Mouse (Mus musculus): ENCODE measurements around the gene Zfp598.

The Zfp598 gene

DNA sequence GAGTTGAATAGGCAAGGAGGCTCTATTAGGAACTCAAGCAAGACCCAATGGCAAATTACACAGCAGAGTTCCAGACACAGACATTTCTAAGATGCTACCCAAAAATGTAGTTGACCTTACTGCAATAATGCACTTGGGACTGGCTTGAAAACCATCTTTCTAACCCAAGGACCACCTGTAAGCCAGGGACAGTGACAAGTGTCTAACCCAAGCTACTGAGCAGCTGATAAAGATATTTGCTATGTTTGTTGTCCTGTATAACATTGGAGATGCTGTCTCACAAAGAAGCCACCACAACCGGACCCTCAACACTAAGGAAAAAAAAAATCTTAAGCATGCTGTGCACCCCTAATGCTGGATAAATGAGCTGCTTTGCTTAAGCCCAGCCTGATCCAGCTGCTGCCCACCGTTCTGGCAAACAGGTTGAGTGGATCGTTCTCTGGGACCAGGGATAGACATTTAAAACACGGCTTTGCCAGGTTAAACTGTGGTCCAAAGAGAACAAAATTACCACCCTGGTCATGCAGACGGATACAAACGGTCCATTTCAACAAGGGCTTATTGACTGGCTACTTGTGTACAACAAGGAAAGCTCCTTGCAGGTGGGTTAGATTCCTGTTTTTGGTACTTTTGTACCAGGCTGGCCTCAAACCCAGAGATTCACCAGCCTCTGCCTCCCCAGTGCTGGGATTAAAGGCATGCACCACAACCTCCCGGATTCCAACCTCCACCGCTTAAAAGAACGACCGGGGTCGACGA lies 53.8 kb downstream of the Zfp598 start:
- DNase-seq = no peak

DNA sequence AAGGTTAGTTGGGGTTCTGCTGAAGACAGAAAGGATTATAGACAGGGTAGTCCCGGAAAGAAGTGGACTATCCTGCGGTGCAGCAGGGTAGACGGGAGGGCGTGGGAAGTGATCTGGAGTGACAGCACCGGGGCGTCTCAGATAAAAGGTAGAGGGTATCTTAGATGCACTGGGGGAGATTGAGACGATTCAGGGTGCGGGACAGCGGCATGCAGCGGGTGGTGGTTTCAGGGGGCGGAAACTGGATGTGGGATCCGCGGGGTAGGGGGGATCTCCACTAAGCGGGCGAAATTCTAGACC lies 54.3 kb downstream of the Zfp598 start:
- no peak for DNase-seq

DNA sequence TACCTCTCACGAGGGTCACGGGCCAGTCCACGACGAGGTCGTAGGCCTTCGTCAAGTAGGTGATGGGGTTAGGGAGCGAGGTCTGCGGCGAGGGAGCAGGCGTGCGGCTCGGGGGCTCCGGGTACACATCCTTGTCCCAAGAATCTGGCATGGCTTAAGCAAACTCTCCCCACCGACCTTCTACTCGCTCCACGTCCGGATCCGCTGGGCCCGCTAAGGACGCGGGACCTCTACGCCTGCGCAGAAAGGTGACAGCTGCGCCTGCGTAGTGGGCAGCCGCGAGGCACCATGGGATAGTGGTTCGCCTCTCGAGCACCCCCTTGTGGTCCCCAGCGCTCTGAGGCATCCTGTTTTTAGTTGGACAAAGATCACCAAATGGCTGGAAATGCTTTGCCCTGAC lies 54.7 kb downstream of the Zfp598 start, which contains the start of gene Ndufb10:
Gene Ndufb10 (minus strand): TSS at position 295 of the 400 bp plus-strand sequence.
- DNase-seq = peak; percentile 97

DNA sequence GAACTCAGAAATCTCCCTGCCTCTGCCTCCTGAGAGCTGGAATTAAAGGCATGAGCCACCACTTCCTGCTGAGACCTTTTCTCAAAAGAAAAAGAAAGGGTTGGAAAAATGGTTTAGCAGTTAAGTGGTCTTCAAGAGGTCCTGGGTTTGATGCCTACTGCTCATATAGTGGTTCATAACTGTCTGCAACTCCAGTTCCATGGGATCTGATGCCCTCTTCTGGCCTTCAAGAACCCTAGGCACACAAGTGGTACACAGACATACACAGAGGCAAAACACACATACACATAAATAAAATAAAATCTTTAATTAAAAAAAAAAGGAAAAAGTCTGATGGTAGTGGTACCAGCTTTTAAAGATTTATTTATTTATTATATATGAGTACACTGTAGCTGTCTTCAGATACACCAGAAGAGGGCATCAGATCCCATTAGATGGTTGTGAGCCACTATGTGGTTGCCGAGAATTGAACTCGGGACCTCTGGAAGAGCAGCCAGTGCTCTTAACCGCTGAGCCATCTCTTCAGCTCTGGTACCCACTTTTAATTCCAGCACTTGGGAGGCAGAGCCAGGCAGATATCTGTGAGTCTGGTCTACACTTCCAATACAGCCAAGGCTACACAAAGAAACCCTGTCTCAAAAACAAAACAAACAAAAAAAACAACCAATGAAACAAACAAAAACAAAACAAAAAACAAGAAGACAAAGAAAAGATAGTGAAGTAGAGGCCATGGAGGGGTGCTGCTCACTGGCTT lies 56.3 kb downstream of the Zfp598 start:
- no peak for DNase-seq

DNA sequence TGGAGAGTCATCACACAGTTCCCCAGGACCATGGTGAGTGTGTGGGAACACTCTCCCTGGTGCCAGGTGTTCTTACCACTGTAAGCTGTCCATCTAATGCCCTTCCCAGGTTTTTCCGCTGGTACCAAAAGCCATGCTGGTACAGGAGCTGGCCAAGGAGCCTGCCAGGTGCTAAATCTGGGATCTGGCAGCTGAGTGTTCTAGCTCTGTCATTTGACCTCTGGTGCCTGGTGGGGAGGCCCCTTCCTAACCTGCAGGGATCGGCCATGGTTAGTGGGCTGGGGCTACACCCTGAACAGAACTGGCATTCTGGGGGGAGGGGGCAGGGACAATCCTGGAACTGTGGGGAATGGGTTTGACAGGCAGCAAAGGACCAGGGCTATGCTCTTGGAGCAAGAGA lies 58.1 kb downstream of the Zfp598 start, which contains the start of gene Rpl3l:
Gene Rpl3l (plus strand): TSS at position 203 of the 400 bp plus-strand sequence.
- DNase-seq = no peak

DNA sequence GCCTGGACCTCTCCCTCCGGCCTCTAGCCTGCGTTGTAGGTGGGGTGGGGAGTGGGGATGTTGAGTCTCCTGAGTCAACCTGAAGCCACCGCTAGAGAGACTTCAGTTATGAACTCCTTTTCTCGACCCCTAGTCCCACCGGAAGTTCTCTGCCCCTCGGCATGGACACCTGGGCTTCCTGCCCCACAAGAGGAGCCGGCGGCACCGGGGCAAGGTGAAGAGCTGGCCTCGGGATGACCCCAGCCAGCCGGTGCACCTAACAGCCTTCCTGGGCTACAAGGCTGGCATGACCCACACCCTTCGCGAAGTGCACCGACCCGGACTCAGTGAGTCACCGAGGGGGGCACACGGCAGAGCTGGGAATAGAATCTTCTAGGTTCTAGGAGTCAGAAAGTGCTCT lies 58.7 kb downstream of the Zfp598 start:
- no peak for DNase-seq

DNA sequence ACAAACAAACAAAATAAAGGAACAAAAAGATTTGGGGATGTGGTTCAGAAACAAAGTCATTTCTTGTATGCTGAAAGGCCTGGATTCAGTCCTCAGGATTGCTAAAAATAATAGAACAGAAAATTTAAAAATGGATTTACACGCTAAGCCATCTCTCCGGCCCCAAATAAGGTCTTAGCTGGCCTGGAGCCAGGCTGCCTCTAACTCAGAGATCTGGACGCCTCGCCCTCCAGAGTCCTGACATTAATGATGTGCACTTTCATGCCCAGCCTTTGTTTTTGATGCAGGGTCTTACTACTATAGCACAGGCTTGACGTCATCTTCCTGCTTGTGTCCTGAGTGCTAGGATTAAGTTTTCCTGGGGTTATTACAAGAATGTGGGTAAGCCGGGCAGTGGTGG lies 59.6 kb downstream of the Zfp598 start:
- no peak for DNase-seq

DNA sequence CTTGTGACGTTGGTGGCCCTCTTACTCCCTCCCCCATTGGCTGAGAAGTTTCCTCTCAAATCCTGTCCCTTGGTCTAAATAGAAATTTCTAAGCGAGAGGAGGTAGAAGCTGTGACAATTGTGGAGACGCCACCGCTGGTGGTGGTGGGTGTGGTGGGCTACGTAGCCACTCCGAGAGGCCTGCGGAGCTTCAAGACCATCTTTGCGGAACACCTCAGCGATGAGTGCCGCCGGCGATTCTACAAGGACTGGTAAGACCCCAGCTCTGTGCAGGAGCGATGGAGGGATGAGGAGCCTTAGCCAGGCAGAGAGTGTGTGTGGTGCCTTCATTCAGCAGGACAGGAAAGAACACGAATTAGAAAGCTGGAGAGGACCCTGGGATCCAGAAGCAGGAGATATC lies 61.3 kb downstream of the Zfp598 start:
- DNase-seq = no peak
